Mouse (Mus musculus) hindbrain, embryonic 14.5 days (tissue): ENCODE measurements at regions not wholly inside any gene's neighbourhood (a gene's known extent, or its start where the extent isn't known, plus 50 kb on each side); places are given as distances from the start of the nearest gene placed in this dataset.

Source experiments
- ATAC-seq: fragments of 200-750 bp; cut with Nextera tagmentation; 2 replicates; pipeline ENCODE4 v1.8.0; 2017; ENCODE audit warnings: moderate number of reproducible peaks, mild to moderate bottlenecking, moderate TSS enrichment, moderate library complexity; ENCODE audit not compliant: low FRiP score
- DNase-seq: peaks from one replicate; pipeline ENCODE4 v3.0.0-alpha.2; 2015; ENCODE audit warnings: low spot score
- H3K27ac ChIP-seq: fragments of 300-500 bp; sonication (generic); 2 replicates; pipeline ENCODE4 v1.5.1; 2014; ENCODE audit warnings: mild to moderate bottlenecking, moderate library complexity
- H3K27me3 ChIP-seq: fragments of 300-500 bp; sonication (generic); 2 replicates; pipeline ENCODE4 v1.6.1; 2014; ENCODE audit warnings: mild to moderate bottlenecking, low read length, mixed read lengths; ENCODE audit not compliant: control insufficient read depth, insufficient read depth
- H3K36me3 ChIP-seq: fragments of 300-500 bp; sonication (generic); replicated peaks from 2 replicates; pipeline ENCODE4 v1.6.1; 2014; ENCODE audit not compliant: control insufficient read depth, insufficient read depth
- H3K4me1 ChIP-seq: fragments of 300-500 bp; sonication (generic); replicated peaks from 2 replicates; pipeline ENCODE4 v1.6.1; 2014; ENCODE audit warnings: antibody characterized with exemption, low read length, mixed read lengths; ENCODE audit not compliant: control insufficient read depth, insufficient read depth
- H3K4me2 ChIP-seq: fragments of 300-500 bp; sonication (generic); replicated peaks from 2 replicates; pipeline ENCODE4 v1.6.1; 2014; ENCODE audit warnings: mild to moderate bottlenecking, moderate library complexity
- H3K4me3 ChIP-seq: fragments of 300-500 bp; sonication (generic); replicated peaks from 2 replicates; pipeline ENCODE4 v1.5.1; 2014; ENCODE audit warnings: mild to moderate bottlenecking, low read length
- H3K9ac ChIP-seq: fragments of 300-500 bp; sonication (generic); 2 replicates; pipeline ENCODE4 v1.6.1; 2014
- H3K9me3 ChIP-seq: fragments of 300-500 bp; sonication (generic); 2 replicates; pipeline ENCODE4 v1.6.1; 2016; ENCODE audit warnings: low read length; ENCODE audit not compliant: control insufficient read depth
- WGBS: fragments of 180-500 bp; shearing (Covaris S2); extraction: QIAGEN DNeasy Blood & Tissue Kit; methylation state at CpG from one replicate; pipeline ENCODE4 v1.1.7; 2014; 5-methylcytosine and 5-hydroxymethylcytosine counted together

DNA sequence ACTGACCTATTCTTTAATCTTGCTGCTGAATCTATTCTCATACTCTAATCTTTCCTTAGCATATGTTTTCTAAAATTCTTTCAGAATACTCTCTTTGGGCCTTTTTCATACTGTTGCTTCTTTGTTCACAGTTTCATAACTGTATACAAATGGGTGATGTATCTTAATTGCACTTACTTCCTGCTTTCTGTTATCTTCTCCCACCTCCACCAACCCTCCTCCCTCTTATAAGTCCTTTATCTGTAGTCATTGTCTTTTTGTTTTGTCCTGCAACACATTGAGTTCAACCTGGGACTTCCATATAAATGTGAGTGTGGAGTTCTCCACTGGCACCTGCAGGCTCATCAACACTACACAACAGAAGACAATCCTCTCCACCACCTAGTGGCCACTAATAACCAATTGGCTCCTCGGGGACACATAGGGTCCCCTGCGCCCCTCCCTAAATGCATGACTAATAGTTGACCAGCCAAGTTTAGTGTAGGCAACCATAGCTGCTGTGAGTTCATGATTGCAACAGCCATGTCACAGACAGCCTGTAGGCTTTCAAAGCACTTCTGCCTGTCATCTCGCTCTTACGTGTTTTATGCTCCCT, 337.2 kb downstream of the Klf5 start:
- no peaks in the 10 kb centered on the region for H3K9me3 ChIP-seq
- H3K4me1 ChIP-seq = no peaks in the 10 kb centered on the region
- DNase-seq = no peak

DNA sequence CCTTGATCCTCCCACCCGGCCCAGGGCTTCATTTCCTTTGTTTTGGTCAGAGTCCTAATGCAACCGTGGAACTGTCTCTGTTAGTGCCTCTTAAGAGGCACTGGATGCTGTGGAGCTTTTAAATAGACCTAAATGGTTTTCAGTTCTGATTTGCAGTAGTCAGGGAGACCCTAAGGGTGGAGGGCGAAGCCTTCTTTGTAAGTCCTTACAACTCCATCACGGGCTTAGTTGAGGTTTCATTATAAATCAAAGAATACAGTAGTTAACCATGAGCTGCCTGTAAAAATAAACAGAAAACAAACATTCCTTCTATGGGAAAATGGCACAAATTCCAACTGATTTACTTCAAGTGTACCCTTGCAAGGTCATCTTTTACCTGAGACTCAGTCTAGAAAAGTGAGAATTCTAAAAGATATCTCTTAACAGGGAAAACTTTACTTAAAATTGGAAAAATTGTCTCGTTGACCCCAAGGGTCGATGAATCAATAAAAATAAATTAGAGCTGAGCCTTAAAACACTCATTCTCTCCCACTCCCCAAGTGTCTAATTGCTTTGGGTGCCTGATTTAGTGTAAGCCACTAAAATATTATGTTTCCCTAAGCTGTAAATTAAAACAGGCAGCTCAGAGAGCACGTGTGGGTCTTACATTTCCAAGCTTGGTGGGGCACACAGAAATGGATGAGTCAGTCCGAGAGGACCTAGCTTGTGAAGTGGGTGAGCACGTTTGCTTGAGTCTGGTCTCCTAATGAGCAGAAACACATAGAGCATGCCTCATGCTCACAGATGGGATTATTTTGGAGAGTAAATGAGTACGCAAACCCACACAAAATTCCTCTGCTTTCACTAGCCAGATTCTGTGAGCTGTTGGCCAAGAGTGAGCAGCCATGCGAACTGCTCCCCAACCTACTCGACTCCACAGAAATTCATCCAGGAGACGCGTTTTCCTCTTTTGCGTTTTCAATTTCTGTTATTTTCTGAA, 343.3 kb downstream of the Klf5 start:
- Histone ChIP-seq H3K36me3 (no peaks in the 10 kb centered on the region), H3K27me3 (no peaks in the 10 kb centered on the region), H3K9me3 (no peaks in the 10 kb centered on the region), H3K4me2 (no peak overlapping the region), H3K9ac (no peak overlapping the region), H3K27ac (no peak overlapping the region), H3K4me1 (no peaks in the 10 kb centered on the region), H3K4me3 (no peak overlapping the region)
- DNase-seq (no peak), ATAC-seq (no peak)
- WGBS = 83% methylated on average over 15 of the region's 15 CpGs

More for the DNA sequence above, 337.2 kb downstream of the Klf5 start:
- WGBS = 91% methylated on average over 4 of the region's 4 CpGs
- ATAC-seq = no peak
- Histone ChIP-seq H3K9ac (no peak overlapping the region), H3K36me3 (no peaks in the 10 kb centered on the region), H3K4me3 (no peak overlapping the region), H3K27ac (no peak overlapping the region), H3K4me2 (no peak overlapping the region), H3K27me3 (no peaks in the 10 kb centered on the region)

DNA sequence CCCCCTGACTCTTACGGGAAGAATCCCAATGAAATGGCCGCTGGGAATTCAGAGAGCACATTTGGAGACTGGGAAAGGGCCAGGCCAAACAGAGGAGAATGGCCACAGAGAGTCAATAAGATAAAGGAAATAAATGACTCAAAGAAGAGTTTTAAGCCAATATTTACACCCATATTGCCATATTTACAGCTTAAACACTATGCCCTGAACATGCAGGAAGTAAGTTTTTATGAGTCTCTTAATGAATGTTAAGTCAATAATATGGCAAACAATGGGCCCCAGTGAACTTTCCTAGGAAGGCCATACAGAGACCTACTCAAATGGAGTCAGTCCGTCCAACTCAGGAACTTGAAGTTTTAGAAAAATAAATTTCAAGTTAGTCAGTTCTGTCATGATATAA, 347.8 kb downstream of the Klf5 start:
- Histone ChIP-seq H3K27ac (no peak overlapping the region), H3K4me3 (no peak overlapping the region), H3K9ac (no peak overlapping the region), H3K9me3 (no peaks in the 10 kb centered on the region), H3K4me2 (no peak overlapping the region), H3K36me3 (no peaks in the 10 kb centered on the region), H3K27me3 (no peaks in the 10 kb centered on the region), H3K4me1 (no peaks in the 10 kb centered on the region)
- DNase-seq (no peak), ATAC-seq (no peak)
- WGBS = 87% methylated on average over 3 of the region's 3 CpGs

DNA sequence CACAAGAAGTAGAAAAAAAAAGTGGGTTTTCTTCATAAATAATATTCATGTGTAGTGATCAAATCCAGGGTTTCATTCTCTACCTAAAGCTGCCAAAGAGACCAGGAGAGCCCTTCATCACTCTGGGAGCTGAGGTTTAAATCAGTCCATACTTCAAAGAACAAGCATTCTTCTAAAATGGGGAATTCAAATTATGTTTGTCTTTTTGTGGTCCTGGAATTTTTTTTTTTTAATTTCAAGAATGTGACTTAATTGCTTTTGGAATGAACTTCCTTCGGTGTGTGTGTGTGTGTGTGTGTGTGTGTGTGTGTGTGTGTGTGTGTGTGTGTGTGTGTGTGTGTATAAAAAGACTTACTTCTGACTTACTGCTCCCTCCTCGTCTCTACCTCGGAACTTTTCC, 375.9 kb downstream of the Klf5 start:
- WGBS = 84% methylated on average over 3 of the region's 3 CpGs
- H3K9ac ChIP-seq = no peak overlapping the region
- no peak overlapping the region for H3K27ac ChIP-seq
- H3K4me1 ChIP-seq = no peaks in the 10 kb centered on the region
- no peaks in the 10 kb centered on the region for H3K27me3 ChIP-seq
- H3K36me3 ChIP-seq = no peaks in the 10 kb centered on the region
- ATAC-seq (no peak), DNase-seq (no peak)
- H3K9me3 ChIP-seq = no peaks in the 10 kb centered on the region
- no peak overlapping the region for H3K4me3 ChIP-seq
- H3K4me2 ChIP-seq = no peak overlapping the region

DNA sequence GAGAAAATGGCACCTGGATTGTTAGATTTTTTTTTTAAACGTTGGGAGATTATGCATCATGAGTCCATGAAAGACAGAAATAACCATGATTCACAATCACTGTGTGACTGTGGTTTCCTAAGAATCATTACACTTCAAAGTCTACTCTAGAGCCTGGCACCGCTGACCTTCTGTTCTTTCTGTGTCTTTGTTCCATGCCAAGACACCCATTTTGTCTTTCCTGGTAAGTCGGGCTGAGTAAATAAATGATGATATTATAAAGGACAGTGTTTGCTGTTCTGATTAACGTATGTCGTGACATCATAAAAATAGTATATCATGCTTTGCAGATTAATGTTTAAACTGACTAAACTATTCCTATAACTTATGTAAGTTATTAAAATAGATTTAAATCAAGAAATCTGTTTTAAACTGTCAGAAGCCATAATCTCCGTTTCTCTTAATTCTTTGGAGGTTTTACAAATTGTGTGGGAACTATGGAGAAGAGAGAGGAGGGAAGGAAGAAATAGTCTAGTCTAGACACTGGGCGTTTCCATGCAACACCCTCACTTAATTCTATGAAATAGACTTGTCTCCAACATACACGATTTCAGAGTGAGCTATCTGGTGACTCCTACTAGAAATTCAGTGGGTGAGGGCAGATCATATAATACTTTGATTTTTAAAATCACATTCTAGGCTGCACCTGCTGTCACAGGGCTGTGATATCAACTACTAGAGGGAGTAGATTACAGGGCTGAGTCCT, 388.7 kb downstream of the Klf5 start:
- no peaks in the 10 kb centered on the region for H3K4me1 ChIP-seq
- no peak overlapping the region for H3K4me3 ChIP-seq
- no peaks in the 10 kb centered on the region for H3K36me3 ChIP-seq
- 93% methylated on average over 8 of the region's 8 CpGs for WGBS
- no peak overlapping the region for H3K4me2 ChIP-seq
- no peaks in the 10 kb centered on the region for H3K9me3 ChIP-seq
- no peak overlapping the region for H3K9ac ChIP-seq
- no peaks in the 10 kb centered on the region for H3K27me3 ChIP-seq
- no peak overlapping the region for H3K27ac ChIP-seq
- ATAC-seq (no peak), DNase-seq (no peak)

DNA sequence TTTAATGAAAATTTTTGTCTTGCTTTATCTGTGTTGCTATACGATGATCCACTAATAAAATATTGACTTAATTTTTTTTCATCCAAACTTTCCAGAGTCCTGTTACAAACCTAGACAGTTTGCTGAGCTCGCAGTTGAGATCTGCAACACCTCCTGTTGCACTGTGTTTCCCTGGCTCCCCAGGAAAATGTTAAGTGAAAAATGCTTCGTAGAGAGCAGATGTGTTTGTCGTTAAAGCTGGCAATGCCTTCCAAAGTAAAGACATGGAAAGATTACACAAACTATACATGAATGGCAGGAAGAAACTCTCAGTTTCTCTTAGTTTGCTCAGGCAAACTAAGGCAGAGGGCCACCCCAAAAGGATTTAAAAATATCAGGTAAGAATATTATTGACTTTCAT, 389.9 kb downstream of the Klf5 start:
- no peaks in the 10 kb centered on the region for H3K4me1 ChIP-seq
- DNase-seq = no peak
- H3K36me3 ChIP-seq = no peaks in the 10 kb centered on the region
- 90% methylated on average over 4 of the region's 4 CpGs for WGBS
- H3K27me3 ChIP-seq = no peaks in the 10 kb centered on the region
- H3K27ac ChIP-seq = no peak overlapping the region
- H3K9ac ChIP-seq = no peak overlapping the region
- no peaks in the 10 kb centered on the region for H3K9me3 ChIP-seq
- H3K4me3 ChIP-seq = no peak overlapping the region
- ATAC-seq = no peak
- H3K4me2 ChIP-seq = no peak overlapping the region

DNA sequence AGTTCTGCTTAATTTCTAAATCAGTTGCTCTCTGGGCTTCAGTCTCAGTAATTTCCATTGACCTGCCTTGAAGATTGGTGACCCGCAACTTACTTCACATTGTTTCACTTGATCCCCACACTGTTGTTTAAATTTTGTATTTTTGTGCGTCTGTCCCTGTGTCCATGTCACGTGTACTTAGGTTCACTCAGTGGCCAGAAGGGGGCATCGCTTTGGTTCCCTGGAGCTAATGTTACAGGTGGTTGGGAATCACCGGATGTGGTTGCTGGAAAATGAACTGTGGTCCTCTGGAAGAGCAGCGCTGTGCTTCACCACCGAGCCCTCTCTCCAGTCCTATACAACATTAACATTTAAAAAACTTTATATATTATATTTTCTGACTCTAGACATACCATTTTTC, 397.8 kb downstream of the Klf5 start:
- Histone ChIP-seq H3K9ac (no peak overlapping the region), H3K27me3 (no peaks in the 10 kb centered on the region), H3K27ac (no peak overlapping the region), H3K4me2 (no peak overlapping the region), H3K9me3 (no peaks in the 10 kb centered on the region), H3K36me3 (no peaks in the 10 kb centered on the region), H3K4me3 (no peak overlapping the region), H3K4me1 (no peaks in the 10 kb centered on the region)
- WGBS = 90% methylated on average over 7 of the region's 7 CpGs
- ATAC-seq = no peak
- no peak for DNase-seq

DNA sequence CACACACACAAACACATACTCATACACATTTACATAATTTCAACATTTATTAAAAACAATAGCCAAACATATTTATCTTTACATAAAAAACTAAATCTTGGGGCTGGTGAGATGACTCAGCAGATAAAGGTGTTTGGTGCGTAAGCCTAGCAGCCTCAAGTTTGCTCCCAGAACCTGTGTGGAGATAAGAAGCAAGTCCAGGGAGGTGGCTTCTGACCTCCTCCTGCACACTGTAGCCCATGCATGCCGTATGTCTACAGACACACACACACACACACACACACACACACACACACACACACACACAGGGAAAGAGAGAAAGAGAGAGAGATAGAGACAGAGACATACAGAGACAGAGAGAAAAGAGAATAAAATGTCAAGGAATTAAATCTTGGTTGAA, 401.1 kb downstream of the Klf5 start:
- Histone ChIP-seq H3K4me3 (no peak overlapping the region), H3K36me3 (no peaks in the 10 kb centered on the region), H3K4me2 (no peak overlapping the region), H3K4me1 (no peaks in the 10 kb centered on the region), H3K27me3 (no peaks in the 10 kb centered on the region), H3K9ac (no peak overlapping the region), H3K27ac (no peak overlapping the region), H3K9me3 (no peaks in the 10 kb centered on the region)
- ATAC-seq (no peak), DNase-seq (no peak)
- WGBS = 95% methylated on average over 2 of the region's 2 CpGs

DNA sequence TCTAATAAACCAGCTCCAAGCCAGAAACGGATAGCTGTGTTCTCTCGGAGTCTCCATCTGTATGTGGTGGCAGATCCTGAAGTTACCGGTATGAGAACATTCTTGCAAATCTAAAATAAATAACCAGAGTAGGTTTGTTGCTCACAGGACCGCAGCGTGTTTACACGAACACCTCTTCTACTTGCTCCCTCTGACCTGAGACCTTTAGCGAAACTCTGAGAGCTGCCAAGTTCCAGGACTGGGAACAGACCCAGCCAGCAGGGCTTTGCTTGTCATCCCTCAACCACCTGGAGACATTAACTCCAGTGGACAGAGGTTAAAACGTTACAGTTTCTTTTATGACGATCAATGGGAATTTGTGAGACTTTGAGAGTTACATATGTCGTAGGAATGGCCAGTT, 407.5 kb downstream of the Klf5 start:
- no peak for DNase-seq
- no peak overlapping the region for H3K27ac ChIP-seq
- 93% methylated on average over 10 of the region's 10 CpGs for WGBS
- ATAC-seq = no peak
- no peak overlapping the region for H3K4me3 ChIP-seq
- H3K27me3 ChIP-seq = no peaks in the 10 kb centered on the region
- no peaks in the 10 kb centered on the region for H3K9me3 ChIP-seq
- no peak overlapping the region for H3K4me2 ChIP-seq
- H3K36me3 ChIP-seq = no peaks in the 10 kb centered on the region
- no peak overlapping the region for H3K9ac ChIP-seq
- H3K4me1 ChIP-seq = no peaks in the 10 kb centered on the region
